Mouse (Mus musculus) adrenal gland, postnatal 10 days (tissue): ENCODE measurements around the gene Lmo2. TPM values are rescaled to one million over a fixed set of nuclear protein-coding genes. Genes with fewer than 3 reads are reported as not detected.

Experiments used
- total RNA-seq, 2 experiments: library from RNA; stranded (reverse); gene quantifications; 2 replicates each; pipeline ENCODE4 v1.2.3; 2021

Gene Lmo2
- total RNA-seq, 2 experiments from 2014 or later = 26.9 to 37.3 TPM

Other genes with a start within 250 kb of the Lmo2 start
- 10 to 100 TPM; 28.3 to 49.3 TPM for gene Nat10, start 196.7 kb upstream of the Lmo2 start, total RNA-seq
- gene Caprin1, start 160.3 kb upstream of the Lmo2 start, total RNA-seq = 100 to 1,000 TPM; 354 to 414 TPM
- gene Fbxo3, start 69.7 kb downstream of the Lmo2 start, total RNA-seq = 10 to 100 TPM; 74.6 to 85.7 TPM
- gene 4931422A03Rik, start 70.4 kb downstream of the Lmo2 start, total RNA-seq = not detected
- under 1 TPM; 0.15 to 0.30 TPM for gene Gm10912, start 107.8 kb downstream of the Lmo2 start, total RNA-seq
- gene Gm10799, start 110.6 kb downstream of the Lmo2 start, total RNA-seq = not detected
- 1 to 10 TPM; 4.7 to 5.0 TPM for gene Cd59b, start 111.9 kb downstream of the Lmo2 start, total RNA-seq
- 10 to 100 TPM; 30.2 to 38.2 TPM for gene Cd59a, start 137.8 kb downstream of the Lmo2 start, total RNA-seq
- 1 to 10 TPM; 1.7 to 2.0 TPM for gene A930018P22Rik, start 164.8 kb downstream of the Lmo2 start, total RNA-seq